Mouse (Mus musculus): ENCODE measurements around the gene Taok2. TPM values are rescaled to one million over a fixed set of nuclear protein-coding genes. Genes with fewer than 3 reads are reported as not detected.
"Not testable (repeated sequence)": the region's sequence is repeated elsewhere in the genome, so short reads cannot be mapped to it uniquely, and the experiment has no call there.

Gene Taok2
- polyA plus RNA-seq, 1 experiment from 2014 or later: 57.2 TPM

- not testable (repeated sequence) for ATAC-seq (ENCODE audit: low FRiP score, low read depth); H3K27me3 ChIP-seq; H3K9me3 ChIP-seq; H3K4me1 ChIP-seq; H3K27ac ChIP-seq; H3K9ac ChIP-seq; H3K4me2 ChIP-seq (replicated peaks); H3K36me3 ChIP-seq; H3K4me3 ChIP-seq
- 93% methylated on average over 7 of the region's 9 CpGs for WGBS
Observed at GRCm38 (mm10) chr7:126899781-126900180, 15.3 kb upstream of the Taok2 start.

GRCm38 (mm10) chr7:126898102-126898990 lies 13.8 kb upstream of the Taok2 start:
- Histone ChIP-seq H3K36me3 (no peaks in the 10 kb centered on the region), H3K27me3 (no peaks in the 10 kb centered on the region), H3K4me3 (peak overlapping the region; percentile 61), H3K9me3 (no peaks in the 10 kb centered on the region), H3K9ac (peak overlapping the region; percentile 78), H3K27ac (peak overlapping the region; percentile 55; the same call in 1 of the 2 replicates), H3K4me1 (peaks cover 9% of the 10 kb centered on the region), H3K4me2 (replicated peaks) (peak overlapping the region; percentile 78)
- WGBS: 11% methylated on average over 37 of the region's 37 CpGs
- ATAC-seq (ENCODE audit: low FRiP score, low read depth): peak; percentile 96

GRCm38 (mm10) chr7:126897390-126898101 lies 13.0 kb upstream of the Taok2 start:
- H3K27me3 ChIP-seq: no peaks in the 10 kb centered on the region
- peak overlapping the region; percentile 61 for H3K4me3 ChIP-seq
- WGBS: 21% methylated on average over 16 of the region's 16 CpGs
- peaks cover 9% of the 10 kb centered on the region for H3K4me1 ChIP-seq
- peak overlapping the region; percentile 55; the same call in 1 of the 2 replicates for H3K27ac ChIP-seq
- peak; percentile 14; the same call in 1 of the 2 replicates for ATAC-seq (ENCODE audit: low FRiP score, low read depth)
- no peaks in the 10 kb centered on the region for H3K36me3 ChIP-seq
- peak overlapping the region; percentile 78 for H3K9ac ChIP-seq
- H3K9me3 ChIP-seq: no peaks in the 10 kb centered on the region
- peak overlapping the region; percentile 78 for H3K4me2 ChIP-seq (replicated peaks)

GRCm38 (mm10) chr7:126896912-126897311 lies 12.4 kb upstream of the Taok2 start:
- Histone ChIP-seq H3K9me3 (no peaks in the 10 kb centered on the region), H3K4me1 (peaks cover 9% of the 10 kb centered on the region), H3K4me2 (replicated peaks) (peak overlapping the region; percentile 78), H3K36me3 (no peaks in the 10 kb centered on the region; the same call in 1 of the 2 replicates), H3K27me3 (no peaks in the 10 kb centered on the region), H3K4me3 (peak overlapping the region; percentile 61; the same call in 1 of the 2 replicates), H3K9ac (peak overlapping the region; percentile 35; the same call in 1 of the 2 replicates), H3K27ac (no peak overlapping the region)
- ATAC-seq (ENCODE audit: low FRiP score, low read depth): no peak
- 83% methylated on average over 5 of the region's 5 CpGs for WGBS

- 39% methylated on average over 7 of the region's 7 CpGs for WGBS
- Histone ChIP-seq H3K36me3 (peaks cover 12% of the 10 kb centered on the region; the same call in 1 of the 2 replicates), H3K4me3 (no peak overlapping the region), H3K9ac (0 out of 2 replicates have a peak overlapping the region, but pooled peaks have one; percentile 13), H3K4me2 (replicated peaks) (no peak overlapping the region), H3K9me3 (no peaks in the 10 kb centered on the region), H3K27me3 (no peaks in the 10 kb centered on the region), H3K4me1 (no peaks in the 10 kb centered on the region), H3K27ac (no peak overlapping the region)
- ATAC-seq (ENCODE audit: low FRiP score, low read depth): no peak
Observed at GRCm38 (mm10) chr7:126888852-126889251, 4.3 kb upstream of the Taok2 start.

GRCm38 (mm10) chr7:126887281-126887680 lies 2.8 kb upstream of the Taok2 start:
- H3K4me3 ChIP-seq: no peak overlapping the region
- WGBS: 85% methylated on average over 5 of the region's 5 CpGs
- no peak overlapping the region for H3K9ac ChIP-seq
- no peak for ATAC-seq (ENCODE audit: low FRiP score, low read depth)
- H3K4me1 ChIP-seq: peaks cover 15% of the 10 kb centered on the region
- H3K4me2 ChIP-seq (replicated peaks): no peak overlapping the region
- peaks cover 12% of the 10 kb centered on the region; the same call in 1 of the 2 replicates for H3K36me3 ChIP-seq
- no peak overlapping the region for H3K27ac ChIP-seq
- no peaks in the 10 kb centered on the region for H3K27me3 ChIP-seq
- no peaks in the 10 kb centered on the region for H3K9me3 ChIP-seq

GRCm38 (mm10) chr7:126883731-126884181 lies 747 bp downstream of the Taok2 start:
- peak overlapping the region; percentile 90 for H3K27ac ChIP-seq
- peak overlapping the region; percentile 100 for H3K4me2 ChIP-seq (replicated peaks)
- no peak for ATAC-seq (ENCODE audit: low FRiP score, low read depth)
- H3K9ac ChIP-seq: peak overlapping the region; percentile 90
- under 1% methylated on average over 15 of the region's 15 CpGs for WGBS
- no peaks in the 10 kb centered on the region for H3K27me3 ChIP-seq
- peaks cover 28% of the 10 kb centered on the region for H3K4me1 ChIP-seq
- H3K36me3 ChIP-seq: peaks cover 22% of the 10 kb centered on the region
- H3K4me3 ChIP-seq: peak overlapping the region; percentile 88
- H3K9me3 ChIP-seq: no peaks in the 10 kb centered on the region

GRCm38 (mm10) chr7:126881040-126881439 lies 3.5 kb downstream of the Taok2 start:
- Histone ChIP-seq H3K4me3 (no peak overlapping the region), H3K36me3 (peaks cover 49% of the 10 kb centered on the region), H3K9ac (peak overlapping the region; percentile 90; the same call in 1 of the 2 replicates), H3K4me1 (peaks cover 28% of the 10 kb centered on the region), H3K27me3 (no peaks in the 10 kb centered on the region), H3K9me3 (no peaks in the 10 kb centered on the region), H3K4me2 (replicated peaks) (peak overlapping the region; percentile 100), H3K27ac (peak overlapping the region; percentile 64; the same call in 1 of the 2 replicates)
- 82% methylated on average over 6 of the region's 6 CpGs for WGBS
- ATAC-seq (ENCODE audit: low FRiP score, low read depth): no peak

- H3K9ac ChIP-seq: no peak overlapping the region
- H3K4me3 ChIP-seq: no peak overlapping the region
- no peak overlapping the region for H3K27ac ChIP-seq
- 97% methylated on average over 1 of the region's 1 CpGs for WGBS
- H3K27me3 ChIP-seq: no peaks in the 10 kb centered on the region
- H3K4me1 ChIP-seq: peaks cover 13% of the 10 kb centered on the region
- no peak for ATAC-seq (ENCODE audit: low FRiP score, low read depth)
- H3K9me3 ChIP-seq: no peaks in the 10 kb centered on the region
- H3K4me2 ChIP-seq (replicated peaks): no peak overlapping the region
- H3K36me3 ChIP-seq: peaks cover 87% of the 10 kb centered on the region
Observed at GRCm38 (mm10) chr7:126877239-126877638, 7.3 kb downstream of the Taok2 start.

- Histone ChIP-seq H3K9ac (no peak overlapping the region), H3K27ac (no peak overlapping the region), H3K36me3 (peaks cover 100% of the 10 kb centered on the region), H3K4me2 (replicated peaks) (no peak overlapping the region), H3K9me3 (no peaks in the 10 kb centered on the region), H3K4me3 (no peak overlapping the region), H3K4me1 (no peaks in the 10 kb centered on the region), H3K27me3 (no peaks in the 10 kb centered on the region)
- WGBS: 100% methylated on average over 2 of the region's 2 CpGs
- 0 out of 2 replicates have a peak, but pooled peaks have one; percentile 37 for ATAC-seq (ENCODE audit: low FRiP score, low read depth)
Observed at GRCm38 (mm10) chr7:126870520-126870891, 14.0 kb downstream of the Taok2 start.

GRCm38 (mm10) chr7:126869780-126870519 lies 14.6 kb downstream of the Taok2 start:
- Histone ChIP-seq H3K27ac (no peak overlapping the region), H3K27me3 (no peaks in the 10 kb centered on the region), H3K36me3 (peaks cover 100% of the 10 kb centered on the region), H3K9me3 (no peaks in the 10 kb centered on the region), H3K4me1 (no peaks in the 10 kb centered on the region), H3K4me3 (no peak overlapping the region), H3K4me2 (replicated peaks) (no peak overlapping the region), H3K9ac (no peak overlapping the region)
- 91% methylated on average over 23 of the region's 23 CpGs for WGBS
- ATAC-seq (ENCODE audit: low FRiP score, low read depth): no peak

All from limb, embryonic 13.5 days (tissue).